Mouse (Mus musculus): ENCODE measurements around the gene Sgsm3.

DNA sequence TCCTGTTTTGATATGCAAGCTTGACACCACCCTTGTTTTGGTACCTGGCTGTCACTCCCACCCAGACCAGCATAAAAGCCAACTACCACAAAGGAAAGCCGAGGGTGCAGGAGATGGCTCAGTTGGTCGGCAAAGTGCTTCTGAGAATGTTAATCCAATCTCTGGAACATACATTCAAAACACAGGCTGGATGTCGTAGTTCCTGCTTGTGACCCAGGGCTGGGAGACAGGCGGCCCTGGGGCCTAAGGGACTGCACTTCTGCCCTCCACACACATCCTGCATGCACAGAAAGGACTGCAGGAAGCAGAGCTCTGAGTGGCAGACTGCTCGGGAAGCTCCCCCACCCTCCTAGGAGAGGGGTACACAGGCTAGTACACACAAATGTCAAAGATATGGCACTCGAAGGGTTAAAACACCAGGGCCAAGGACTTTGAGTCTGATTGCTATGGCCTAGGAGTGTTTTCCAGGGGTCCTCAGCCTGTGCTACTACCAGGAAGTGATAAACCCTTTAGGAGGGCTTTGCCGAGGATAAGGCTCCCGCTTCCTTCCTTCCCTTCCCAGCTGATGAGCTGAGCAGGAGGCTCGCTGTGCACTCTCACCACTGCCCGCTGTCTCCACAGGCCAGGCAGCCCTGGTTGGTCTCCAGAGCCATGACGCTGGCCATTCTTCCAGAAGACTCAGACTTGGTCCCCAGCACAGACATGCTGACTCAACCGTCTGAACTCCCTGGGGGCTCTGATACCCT lies 58.0 kb downstream of the Sgsm3 start:
- TF ChIP-seq CTCF (IDR thresholded peaks at IDR 0.05; ENCODE audit: low read depth): no peak
- TF ChIP-seq EP300 (IDR thresholded peaks at IDR 0.05; ENCODE audit: low read depth): no peak
